Mouse (Mus musculus) sigmoid colon, adult 10 weeks (tissue): ENCODE measurements around the gene Chrnb2. TPM values are rescaled to one million over a fixed set of nuclear protein-coding genes. Genes with fewer than 3 reads are reported as not detected.

ENCODE experiments used
- polyA plus RNA-seq: library from polyadenylated mRNA; stranded (reverse); fragments of 350-450 nt; fragmentation: Illumina TruSeq; extraction: RNeasy Lipid Tissue Mini Kit (QIAGEN cat#74804); gene quantifications from one replicate; pipeline ENCODE4 v1.2.3, GENCODE M21; 2014; ENCODE audit warnings: low read depth, low replicate concordance

Gene Chrnb2
- 0.69 TPM for polyA plus RNA-seq

DNA sequence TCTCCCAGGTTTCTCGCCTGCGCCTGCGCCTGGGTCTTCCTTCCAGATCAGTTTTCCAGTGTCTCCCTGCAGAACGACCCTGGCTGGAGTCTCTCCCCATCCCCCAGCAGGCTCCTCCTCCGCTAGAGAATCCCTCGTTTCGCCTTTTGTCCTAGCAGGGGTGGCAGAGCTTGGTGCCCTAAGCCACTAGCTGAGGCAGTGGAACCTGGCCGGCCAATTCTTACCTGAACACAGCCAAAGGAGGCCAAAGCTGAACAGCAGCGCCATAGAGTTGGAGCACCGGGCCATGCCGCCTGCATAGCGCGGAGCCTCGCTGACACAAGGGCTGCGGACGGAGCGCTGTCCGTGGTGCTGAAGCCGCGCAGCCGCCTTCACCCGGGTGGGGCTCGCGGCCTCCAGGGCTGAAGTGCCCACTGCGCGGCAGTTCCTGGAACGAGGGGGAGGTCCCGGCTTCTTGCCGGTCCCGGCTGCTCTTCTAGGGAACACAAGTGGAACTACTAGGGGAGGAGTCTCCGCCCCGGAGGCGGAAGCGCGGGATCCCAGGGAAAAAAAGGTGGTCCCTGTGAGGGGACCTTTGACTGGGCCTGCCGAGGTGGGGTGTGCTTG lies at the start of gene Chrnb2:
TSS of gene Chrnb2 (minus strand) at position 514 of the 606 bp plus-strand sequence.

DNA sequence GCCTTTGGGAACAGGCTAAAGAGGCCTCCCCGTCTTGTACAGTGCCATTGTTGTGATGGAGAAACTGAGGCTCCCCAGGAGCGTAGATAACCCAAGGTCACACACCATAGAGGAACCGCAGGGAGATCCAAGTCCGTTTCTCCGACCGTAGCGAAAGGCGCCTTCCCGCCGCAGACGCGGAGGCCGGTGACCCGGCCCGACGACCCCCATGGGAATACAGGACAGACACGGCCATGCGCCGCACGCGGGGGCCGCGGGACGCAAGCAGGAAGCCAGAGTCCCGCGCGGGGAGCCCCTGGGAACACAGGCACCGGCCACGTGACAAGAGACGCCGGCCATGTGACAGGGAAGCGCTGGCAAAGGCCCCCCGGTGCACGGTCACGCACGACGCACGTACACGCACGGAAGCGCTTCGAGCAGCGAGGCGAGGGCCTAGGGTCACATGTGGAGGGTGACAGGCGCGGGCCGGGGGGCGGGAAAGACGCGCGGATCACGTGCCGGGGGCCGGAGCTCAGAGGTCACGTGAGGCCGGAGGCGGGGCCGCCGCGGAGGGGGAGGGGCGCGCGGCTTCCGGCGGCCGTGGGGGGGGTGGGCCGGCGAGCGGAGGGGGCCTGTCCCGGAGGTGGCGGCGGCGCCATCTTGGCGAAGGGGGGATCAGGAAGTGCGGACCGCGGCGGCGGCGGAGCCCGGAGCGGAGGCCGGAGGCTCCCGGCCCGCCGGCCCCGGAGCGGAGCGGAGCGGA lies 8.7 kb upstream of the Chrnb2 start, which contains the start of gene Ube2q1:
TSS of gene Ube2q1 (plus strand) at position 649 of the 742 bp plus-strand sequence.

DNA sequence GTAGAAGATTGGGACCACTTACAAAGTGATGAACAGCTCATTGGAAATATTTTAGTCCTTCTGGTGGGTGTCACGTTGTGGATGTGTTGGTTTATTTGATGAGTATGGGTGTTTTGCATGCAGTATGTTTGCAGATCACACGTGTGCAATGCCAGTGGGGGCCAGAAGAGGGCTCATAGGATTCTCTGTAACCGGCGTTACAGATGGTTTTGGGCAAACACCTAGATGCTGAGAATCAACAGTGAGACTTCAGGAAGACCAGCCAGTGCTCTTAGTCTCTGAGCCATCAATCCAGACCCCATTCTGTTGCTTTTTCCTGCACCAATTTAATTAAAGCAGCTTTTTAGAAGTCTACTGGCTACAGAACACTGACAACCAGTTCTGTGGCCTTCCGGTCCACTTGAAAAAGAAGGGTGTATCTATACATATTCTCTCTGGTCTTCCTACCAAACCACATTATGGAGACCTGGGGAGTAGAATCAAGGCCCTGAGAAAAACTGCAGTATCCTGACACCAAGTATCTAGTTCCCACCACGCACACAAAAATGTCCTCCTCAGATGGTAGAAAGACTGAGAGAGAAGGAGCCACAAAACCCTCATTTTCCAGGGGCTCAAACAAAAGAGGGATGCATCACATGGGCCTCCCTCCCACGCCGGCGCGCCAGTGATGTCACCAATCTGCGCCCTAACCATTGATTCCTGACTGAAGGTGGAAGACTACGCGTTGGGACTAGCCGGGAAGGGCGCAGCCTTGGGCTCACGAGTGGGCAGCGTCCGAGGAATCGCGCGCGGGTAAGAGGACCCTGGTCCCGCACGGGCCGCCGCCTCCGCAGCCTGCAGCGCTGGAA lies 49.8 kb downstream of the Chrnb2 start, which contains the start of gene Adar:
TSS of gene Adar (plus strand) at position 664 of the 848 bp plus-strand sequence.

Other genes starting within 250 kb of the Chrnb2 start
- 10.0 TPM for gene Kcnn3, start 244.5 kb downstream of the Chrnb2 start, polyA plus RNA-seq
- 7.4 TPM for gene Adar, start 49.6 kb downstream of the Chrnb2 start, polyA plus RNA-seq
- 71.7 TPM for gene Ube2q1, start 9.0 kb upstream of the Chrnb2 start, polyA plus RNA-seq
- gene She, start 66.7 kb upstream of the Chrnb2 start, polyA plus RNA-seq: 3.7 TPM
- gene Il6ra, start 148.6 kb upstream of the Chrnb2 start, polyA plus RNA-seq: 4.9 TPM
- 8.8 TPM for gene Atp8b2, start 198.9 kb upstream of the Chrnb2 start, polyA plus RNA-seq
- 34.5 TPM for gene Hax1, start 234.1 kb upstream of the Chrnb2 start, polyA plus RNA-seq